Mouse (Mus musculus) lung, postnatal 0 days (tissue): ENCODE results near the gene Prkag1.

Experiments used
- CTCF ChIP-seq: IDR thresholded peaks from 2 replicates; pipeline ENCODE4 v1.5.1; 2016; ENCODE audit warnings: antibody characterized with exemption, mild to moderate bottlenecking
- EP300 ChIP-seq: IDR thresholded peaks from 2 replicates; pipeline ENCODE4 v1.6.1; 2016; ENCODE audit warnings: antibody characterized with exemption, mild to moderate bottlenecking, control low read depth

DNA sequence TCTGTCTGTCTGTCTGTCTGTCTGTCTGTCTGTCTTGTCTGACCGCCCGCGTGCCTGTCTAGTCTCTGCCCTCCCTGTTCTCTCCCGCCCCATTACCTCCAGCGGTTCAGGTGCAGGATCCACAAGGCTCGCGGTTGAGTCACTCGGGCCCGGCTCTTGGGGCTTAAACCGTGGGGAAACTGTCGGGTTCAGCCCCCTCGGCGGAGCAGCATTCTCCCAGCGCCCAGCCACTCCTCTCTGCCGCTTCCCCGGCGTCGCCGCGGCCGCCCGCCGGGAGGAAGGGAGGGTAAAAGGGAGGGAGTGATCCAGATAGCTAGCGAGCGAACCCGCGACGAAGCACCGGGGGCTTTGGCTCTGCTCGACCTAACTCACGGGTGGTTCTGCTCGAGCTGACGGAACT, 53.6 kb downstream of the Prkag1 start, which contains the start of gene Wnt10b:
- no peak for TF ChIP-seq CTCF
- TF ChIP-seq EP300, result no peak
